Mouse (Mus musculus) left cerebral cortex, adult 2 months (tissue): ENCODE data around the gene Rbm44. TPM values are rescaled to one million over a fixed set of nuclear protein-coding genes. Genes with fewer than 3 reads are reported as not detected.

Experiments used
- DNase-seq, 2 experiments: peaks; one replicate each; pipeline ENCODE4 v3.0.0; 2021 to 2022; ENCODE audit warnings: low spot score in 2 of 2, mixed read lengths in 1 of 2; ENCODE audit errors: extremely low spot score in 1 of 2
- H3K27ac ChIP-seq: fragments of 200-600 bp; 2 replicates; pipeline ENCODE4 v1.8.1; 2022
- H3K4me3 ChIP-seq: fragments of 200-600 bp; 2 replicates; pipeline ENCODE4 v1.8.1; 2022
- CTCF ChIP-seq: fragments of 200-600 bp; IDR thresholded peaks from 2 replicates; pipeline ENCODE4 v1.8.1; 2022; ENCODE audit warnings: antibody characterized with exemption, mild to moderate bottlenecking, moderate library complexity
- intact Hi-C: fragments of 180-260 bp; cut with DNase I; formaldehyde crosslinking; loops from one replicate; pipeline ENCODE4 v1.15.1; 2025
- total RNA-seq, 2 experiments: library from RNA; stranded (reverse); gene quantifications; 2 replicates each; pipeline ENCODE4 v1.2.3; 2021

Gene Rbm44
- total RNA-seq, 2 experiments from 2014 or later = not detected

DNA sequence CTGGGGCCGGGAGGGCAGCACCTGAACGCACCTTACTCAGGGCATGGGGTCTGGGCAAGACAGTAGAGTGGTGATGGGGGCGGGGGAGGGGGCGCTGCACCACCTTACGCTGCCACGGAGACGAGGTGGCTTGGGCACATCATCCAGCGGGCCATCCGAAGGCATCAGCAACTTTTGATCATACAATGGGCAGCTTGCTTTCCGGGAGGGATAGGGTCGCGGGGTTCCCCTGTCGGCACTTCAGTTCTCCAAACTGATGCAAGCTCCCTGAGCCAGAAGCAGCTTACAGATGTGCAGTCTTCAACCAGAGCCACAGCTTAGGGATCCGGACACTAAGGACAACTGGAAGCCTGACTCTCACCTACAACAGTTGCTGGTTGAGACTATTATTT lies 35.3 kb downstream of the Rbm44 start:
- peak overlapping the region; percentile 74 for H3K4me3 ChIP-seq
- peak overlapping the region; percentile 92 for H3K27ac ChIP-seq
- intact Hi-C loops = loop anchor here (5.0 kb wide), 1 partner anchor 202 kb away; no protein-coding TSS in a partner anchor
- DNase-seq = no peak
- TF ChIP-seq CTCF = no peak

DNA sequence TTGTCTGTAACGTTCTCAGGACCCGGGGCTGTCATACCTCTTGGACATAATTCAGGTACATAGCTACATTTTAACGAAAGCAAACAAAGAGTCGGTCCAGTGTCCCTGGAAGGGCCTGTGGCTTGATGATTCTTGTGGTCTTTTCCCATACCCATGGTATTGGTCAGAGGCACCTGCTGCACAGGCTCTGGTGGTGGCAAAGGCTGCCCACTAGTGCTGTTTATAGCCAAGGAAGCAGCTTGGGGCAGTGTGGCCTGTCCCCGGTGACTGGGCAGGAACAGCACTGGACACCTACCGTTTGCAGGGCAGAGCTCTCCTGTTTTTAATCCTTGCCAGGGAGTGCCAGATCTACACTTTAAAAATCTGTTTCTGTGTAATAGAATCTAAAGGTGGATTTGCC lies 35.8 kb downstream of the Rbm44 start:
- H3K4me3 ChIP-seq = peak overlapping the region; percentile 74
- intact Hi-C loops = loop anchor here (5.0 kb wide), 1 partner anchor 202 kb away; no protein-coding TSS in a partner anchor
- no peak for DNase-seq
- H3K27ac ChIP-seq = peak overlapping the region; percentile 92
- no peak for TF ChIP-seq CTCF

DNA sequence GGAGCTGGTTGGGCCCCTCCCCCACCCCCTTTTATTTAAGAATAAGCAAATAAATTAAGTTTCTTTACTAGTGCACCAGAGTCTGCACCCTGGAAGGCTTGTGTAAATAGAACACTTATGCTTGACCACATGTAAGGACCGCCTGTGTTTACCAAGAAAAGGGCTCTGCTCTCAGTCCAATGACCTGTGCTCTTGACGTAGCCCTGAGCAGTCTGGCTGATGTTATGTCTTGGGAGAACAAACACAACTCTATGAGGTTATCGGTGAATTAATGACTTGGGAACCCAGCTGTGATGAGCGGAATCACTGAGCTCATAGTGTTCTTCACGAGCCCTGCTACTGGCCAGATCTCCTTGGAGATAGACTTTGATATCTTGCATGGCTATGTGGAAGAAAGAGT lies 36.4 kb downstream of the Rbm44 start:
- DNase-seq = no peak
- peak overlapping the region; percentile 74 for H3K4me3 ChIP-seq
- TF ChIP-seq CTCF = no peak
- H3K27ac ChIP-seq = peak overlapping the region; percentile 92
- intact Hi-C loops = loop anchor here (5.0 kb wide), 1 partner anchor 201 kb away; no protein-coding TSS in a partner anchor

- TF ChIP-seq CTCF = no peak
- intact Hi-C loops = loop anchor here (5.0 kb wide), 1 partner anchor 200 kb away; no protein-coding TSS in a partner anchor
- DNase-seq = no peak
- Histone ChIP-seq H3K4me3 (peak overlapping the region; percentile 74), H3K27ac (peak overlapping the region; percentile 92)
Measured at GRCm38 (mm10) chr1:91181784-91182450, 37.0 kb downstream of the Rbm44 start.

DNA sequence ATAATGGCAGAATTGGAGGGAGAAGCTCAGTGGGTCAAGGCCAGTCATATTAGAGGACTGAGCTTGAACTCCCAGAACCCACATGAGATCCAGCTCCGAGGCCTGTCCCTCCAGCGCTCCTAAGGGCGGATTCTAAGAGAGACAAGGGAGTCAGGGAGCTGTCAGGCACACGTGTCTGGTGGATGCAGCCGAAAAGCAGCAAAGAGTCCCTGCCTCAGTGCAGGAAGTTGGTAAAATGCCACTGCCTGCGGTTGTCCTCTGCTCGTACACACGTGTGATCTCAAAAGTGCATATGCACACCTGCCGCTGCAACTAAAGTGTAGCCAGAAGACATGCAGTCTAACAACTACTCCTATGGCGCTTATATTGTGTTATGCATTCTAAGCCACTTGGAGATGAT lies 38.4 kb downstream of the Rbm44 start:
- intact Hi-C loops = loop anchor here (5.0 kb wide), 1 partner anchor 199 kb away; no protein-coding TSS in a partner anchor
- H3K4me3 ChIP-seq = no peak overlapping the region
- no peak for DNase-seq
- no peak overlapping the region for H3K27ac ChIP-seq
- no peak for TF ChIP-seq CTCF

- no peak overlapping the region for H3K4me3 ChIP-seq
- no peak for TF ChIP-seq CTCF
- DNase-seq = no peak
- intact Hi-C loops = no loop called here
- peak overlapping the region; percentile 40; the same call in 1 of the 2 replicates for H3K27ac ChIP-seq
Measured at GRCm38 (mm10) chr1:91186677-91187076, 41.8 kb downstream of the Rbm44 start.

- H3K4me3 ChIP-seq = no peak overlapping the region
- H3K27ac ChIP-seq = peak overlapping the region; percentile 51; the same call in 1 of the 2 replicates
- DNase-seq = peak in 1 of 2 experiments; percentile 9
- TF ChIP-seq CTCF = no peak
- intact Hi-C loops = no loop called here
Measured at GRCm38 (mm10) chr1:91187315-91187714, 42.4 kb downstream of the Rbm44 start.

DNA sequence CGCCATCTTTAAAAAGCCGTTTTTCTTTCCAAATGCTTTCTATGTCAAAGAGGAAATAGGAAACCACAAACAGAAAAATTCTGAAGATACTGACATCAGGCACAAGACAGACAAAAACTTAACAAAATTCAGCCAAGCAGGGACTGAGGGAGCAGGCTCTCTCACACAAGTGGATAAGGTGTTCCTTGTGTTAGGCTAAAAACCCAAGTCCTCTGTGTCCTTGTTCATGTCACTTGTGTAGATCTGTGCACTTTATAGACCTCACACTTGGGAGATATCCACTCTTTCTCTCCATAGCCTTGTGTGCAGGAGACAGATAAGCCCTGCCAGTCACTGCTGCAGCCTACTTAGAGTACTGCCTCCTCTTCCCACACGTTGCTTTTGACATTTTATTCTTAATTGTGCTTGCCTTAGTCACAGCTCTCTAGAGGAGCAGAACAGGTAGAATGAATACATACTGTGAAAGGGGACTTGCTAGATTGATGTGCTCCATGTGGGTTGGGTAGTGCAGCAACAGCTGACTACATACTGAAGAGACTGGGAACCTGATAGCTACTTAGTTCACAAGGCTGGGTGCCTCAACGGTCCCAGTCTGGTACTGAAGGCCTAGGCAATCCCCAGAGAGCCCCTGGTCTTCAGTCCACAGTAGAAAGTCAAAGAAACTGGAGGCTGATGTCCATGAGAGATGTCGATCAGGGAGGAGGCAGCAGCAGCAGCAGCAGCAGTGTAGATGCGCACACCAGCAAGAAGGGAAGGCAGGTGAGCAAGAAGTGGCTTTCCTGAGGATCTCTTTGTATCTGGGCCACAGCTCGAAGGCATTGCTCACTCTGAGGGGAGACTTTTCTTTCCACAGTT lies 43.1 kb downstream of the Rbm44 start:
- Histone ChIP-seq H3K4me3 (no peak overlapping the region), H3K27ac (peak overlapping the region; percentile 51; the same call in 1 of the 2 replicates)
- intact Hi-C loops = loop anchor here (2.0 kb wide), 1 partner anchor 17 kb away; no protein-coding TSS in a partner anchor
- TF ChIP-seq CTCF = no peak
- peak in 1 of 2 experiments; percentile 11 for DNase-seq

DNA sequence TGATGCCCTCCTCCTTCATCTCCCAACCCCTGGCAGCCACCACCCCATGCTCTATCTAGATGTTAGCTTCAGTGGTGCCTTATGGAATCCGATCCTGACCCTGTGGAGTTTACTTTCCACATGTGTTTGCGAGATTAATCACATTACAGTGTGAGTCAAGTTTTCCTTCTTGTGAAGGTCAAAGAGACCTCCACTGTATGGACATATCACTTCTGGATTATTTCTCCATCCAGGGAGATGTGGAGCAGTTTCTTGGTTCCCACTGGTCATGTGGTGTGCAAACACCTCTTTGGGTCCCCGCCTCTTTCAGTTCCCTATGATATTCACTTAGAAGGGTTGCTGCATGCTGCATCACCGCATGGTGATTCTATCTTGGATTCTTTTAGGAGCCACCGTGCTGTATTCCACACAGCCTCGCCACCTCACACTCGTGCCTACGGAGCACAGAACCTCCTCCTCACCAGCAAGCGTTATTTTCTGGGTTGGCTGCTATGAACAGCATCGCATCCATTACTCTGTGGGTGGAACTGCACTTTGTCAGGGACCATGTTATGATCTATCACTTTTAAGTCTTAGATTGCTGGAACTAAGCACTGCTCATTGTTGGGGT lies 44.1 kb downstream of the Rbm44 start:
- DNase-seq = peak in 1 of 2 experiments; percentile 28
- no peak overlapping the region; the same call in 1 of the 2 replicates for H3K27ac ChIP-seq
- H3K4me3 ChIP-seq = no peak overlapping the region
- TF ChIP-seq CTCF = no peak
- intact Hi-C loops = loop anchor here (2.0 kb wide), 1 partner anchor 16 kb away; no protein-coding TSS in a partner anchor

DNA sequence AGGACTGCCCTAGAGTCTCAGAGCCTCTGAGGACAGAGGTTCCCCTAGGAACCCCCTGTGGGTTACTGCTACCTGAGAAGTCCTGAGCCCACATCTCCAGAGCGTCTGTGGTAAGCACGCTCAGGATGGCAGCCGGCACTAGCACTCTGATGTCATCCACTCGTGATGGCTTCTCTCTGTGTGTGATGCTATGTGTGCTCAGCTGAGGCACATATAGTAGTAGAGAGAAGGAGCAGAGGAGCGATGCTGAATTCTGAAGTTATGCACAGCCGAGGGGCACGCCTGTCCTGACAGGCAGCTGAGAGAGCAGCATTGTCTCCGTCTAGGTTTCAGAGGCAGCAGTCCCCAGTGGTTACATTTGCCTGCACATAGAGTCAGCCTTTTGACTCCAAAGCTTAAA lies 47.3 kb downstream of the Rbm44 start:
- no peak overlapping the region; the same call in 1 of the 2 replicates for H3K27ac ChIP-seq
- DNase-seq = no peak
- H3K4me3 ChIP-seq = no peak overlapping the region
- intact Hi-C loops = no loop called here
- TF ChIP-seq CTCF = no peak

DNA sequence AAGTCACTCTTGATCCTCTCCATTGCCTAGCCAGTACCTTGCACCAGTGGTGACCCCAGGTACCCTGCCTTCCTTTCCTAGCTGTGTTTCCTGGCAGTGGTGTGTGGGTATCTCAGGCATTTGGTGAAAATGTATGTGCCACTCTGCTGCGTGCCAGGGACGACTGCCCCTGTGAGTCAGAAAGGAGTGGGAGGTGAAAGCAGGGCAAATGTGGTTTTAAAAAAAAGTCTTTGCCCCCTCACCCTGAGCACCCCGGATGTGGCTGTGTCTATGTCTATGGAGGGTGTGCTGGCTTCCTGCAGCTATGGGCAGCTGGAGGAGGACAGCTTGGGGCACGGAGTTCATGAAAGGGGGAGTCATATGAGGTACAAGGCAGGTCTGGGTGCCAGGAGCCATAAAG lies 48.4 kb downstream of the Rbm44 start:
- intact Hi-C loops = no loop called here
- TF ChIP-seq CTCF = no peak
- peak overlapping the region; percentile 51 for H3K27ac ChIP-seq
- no peak overlapping the region for H3K4me3 ChIP-seq
- no peak for DNase-seq
